Mouse (Mus musculus) monocyte, adult 2 months (primary cell): ENCODE data around the gene Ap1s3.

ENCODE experiments used
- DNase-seq, 2 experiments: peaks; one replicate each; pipeline ENCODE4 v3.0.0; 2022; ENCODE audit warnings: low spot score in 2 of 2, low read depth in 1 of 2

Ap1s3 gene

GRCm38 (mm10) chr1:79671543-79672337 lies at the start of gene Ap1s3:
Gene Ap1s3 (minus strand): TSS chr1:79671972.
- peak; percentile 6 to 54 for DNase-seq

GRCm38 (mm10) chr1:79714152-79714923 lies 42.6 kb upstream of the Ap1s3 start:
- DNase-seq, result no peak

- DNase-seq, result no peak
These were observed 41.3 kb upstream of the Ap1s3 start for GRCm38 (mm10) chr1:79713081-79713480.

- DNase-seq, result no peak
These were observed 39.7 kb upstream of the Ap1s3 start for GRCm38 (mm10) chr1:79711147-79712126.

- DNase-seq, result no peak
These were observed 38.9 kb upstream of the Ap1s3 start for GRCm38 (mm10) chr1:79710678-79711077.

- DNase-seq, result no peak
These were observed 38.4 kb upstream of the Ap1s3 start for GRCm38 (mm10) chr1:79710216-79710615.

GRCm38 (mm10) chr1:79707383-79707782 lies 35.6 kb upstream of the Ap1s3 start:
- no peak for DNase-seq

- DNase-seq, result no peak
These were observed 34.9 kb upstream of the Ap1s3 start for GRCm38 (mm10) chr1:79706707-79707106.

- DNase-seq, result no peak
These were observed 32.9 kb upstream of the Ap1s3 start for GRCm38 (mm10) chr1:79704672-79705071.

- DNase-seq, result no peak
These were observed 31.7 kb upstream of the Ap1s3 start for GRCm38 (mm10) chr1:79703520-79703919.

- DNase-seq, result no peak
These were observed 26.7 kb upstream of the Ap1s3 start for GRCm38 (mm10) chr1:79698506-79698905.

- no peak for DNase-seq
These were observed 25.6 kb upstream of the Ap1s3 start for GRCm38 (mm10) chr1:79697382-79697781.

GRCm38 (mm10) chr1:79696933-79697332 lies 25.2 kb upstream of the Ap1s3 start:
- no peak for DNase-seq

- no peak for DNase-seq
These were observed 20.7 kb upstream of the Ap1s3 start for GRCm38 (mm10) chr1:79692482-79692881.

GRCm38 (mm10) chr1:79687254-79687653 lies 15.5 kb upstream of the Ap1s3 start:
- no peak for DNase-seq

- DNase-seq, result no peak
These were observed 12.3 kb upstream of the Ap1s3 start for GRCm38 (mm10) chr1:79684027-79684426.

GRCm38 (mm10) chr1:79682936-79683335 lies 11.2 kb upstream of the Ap1s3 start:
- no peak for DNase-seq

GRCm38 (mm10) chr1:79680777-79681176 lies 9.0 kb upstream of the Ap1s3 start:
- DNase-seq, result no peak

- no peak for DNase-seq
These were observed 6.4 kb upstream of the Ap1s3 start for GRCm38 (mm10) chr1:79678117-79678684.

GRCm38 (mm10) chr1:79675716-79676115 lies 3.9 kb upstream of the Ap1s3 start:
- no peak for DNase-seq

GRCm38 (mm10) chr1:79671196-79671542 lies 603 bp downstream of the Ap1s3 start:
- DNase-seq, result peak; percentile 23 to 24
